Mouse (Mus musculus): Measurements from ENCODE around the gene Gm21738. TPM values are rescaled to one million over a fixed set of nuclear protein-coding genes. Genes with fewer than 3 reads are reported as not detected.
"Not testable (repeated sequence)": the region's sequence is repeated elsewhere in the genome, so short reads cannot be mapped to it uniquely, and the experiment has no call there.

Gene Gm21738
- polyA plus RNA-seq (2016; fragmentation: Nextera tagmentation; extraction: Ambion mirVana): 2.8 and 2.9 TPM in 2 replicates

GRCm38 (mm10) chr14:19418830-19419229 lies at the start of gene Gm21738:
Gm21738 (minus strand) TSS chr14:19418930.
- not testable (repeated sequence) for H3K4me3 ChIP-seq; H3K36me3 ChIP-seq; H3K9ac ChIP-seq; H3K9me3 ChIP-seq (replicated peaks); H3K4me2 ChIP-seq (replicated peaks); ATAC-seq (ENCODE audit: low FRiP score); H3K4me1 ChIP-seq; H3K27ac ChIP-seq; H3K27me3 ChIP-seq
- 78% methylated on average over 7 of the region's 7 CpGs for WGBS

DNA sequence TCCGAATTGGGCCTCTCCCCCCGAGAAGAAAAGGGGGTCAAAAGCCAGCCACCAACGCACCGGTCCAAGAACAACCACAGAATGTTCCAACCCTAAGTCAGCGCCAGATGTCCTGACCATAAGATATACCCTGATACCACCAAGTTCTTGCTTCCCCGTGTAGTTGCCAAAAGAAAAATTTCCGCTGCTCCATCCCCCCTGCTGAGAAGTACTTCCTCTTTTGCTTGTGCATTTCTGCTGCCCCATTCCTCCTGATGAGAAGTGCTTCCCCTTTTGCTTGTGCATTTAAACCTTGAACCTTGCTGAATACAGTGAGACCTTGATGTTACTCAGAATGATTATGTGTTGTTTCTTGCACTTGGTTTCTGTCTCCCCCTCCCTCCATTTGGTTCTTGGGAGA lies 35.0 kb downstream of the Gm21738 start:
- not testable (repeated sequence) for H3K27me3 ChIP-seq; H3K9ac ChIP-seq; H3K27ac ChIP-seq; H3K4me1 ChIP-seq; H3K36me3 ChIP-seq; ATAC-seq (ENCODE audit: low FRiP score); H3K4me3 ChIP-seq; H3K4me2 ChIP-seq (replicated peaks)
- 90% methylated on average over 7 of the region's 7 CpGs for WGBS
- peaks cover 52% of the 10 kb centered on the region for H3K9me3 ChIP-seq (replicated peaks)

Other genes with a start within 250 kb of the Gm21738 start
- 0.18 and 0.25 TPM in 2 replicates for gene Gm2244, start 131.0 kb upstream of the Gm21738 start, polyA plus RNA-seq (2016; fragmentation: Nextera tagmentation; extraction: Ambion mirVana)
- gene Gm2237, start 166.2 kb upstream of the Gm21738 start, polyA plus RNA-seq (2016; fragmentation: Nextera tagmentation; extraction: Ambion mirVana): 3.9 and 4.3 TPM in 2 replicates
- not detected in 2 replicates for gene Gm5458, start 183.7 kb upstream of the Gm21738 start, polyA plus RNA-seq (2016; fragmentation: Nextera tagmentation; extraction: Ambion mirVana)

Measured in hindbrain, embryonic 12.5 days (tissue).